Mouse (Mus musculus): ENCODE results near the gene Nbeal2.

Nbeal2 gene

GRCm38 (mm10) chr9:110676492-110676911 is 22.5 kb upstream of the Nbeal2 start:
- DNase-seq (ENCODE audit: low spot score in 2 of 2) = no peak

- DNase-seq (ENCODE audit: low spot score in 2 of 2) = no peak
These were observed 19.3 kb upstream of the Nbeal2 start for GRCm38 (mm10) chr9:110673107-110673752.

DNA sequence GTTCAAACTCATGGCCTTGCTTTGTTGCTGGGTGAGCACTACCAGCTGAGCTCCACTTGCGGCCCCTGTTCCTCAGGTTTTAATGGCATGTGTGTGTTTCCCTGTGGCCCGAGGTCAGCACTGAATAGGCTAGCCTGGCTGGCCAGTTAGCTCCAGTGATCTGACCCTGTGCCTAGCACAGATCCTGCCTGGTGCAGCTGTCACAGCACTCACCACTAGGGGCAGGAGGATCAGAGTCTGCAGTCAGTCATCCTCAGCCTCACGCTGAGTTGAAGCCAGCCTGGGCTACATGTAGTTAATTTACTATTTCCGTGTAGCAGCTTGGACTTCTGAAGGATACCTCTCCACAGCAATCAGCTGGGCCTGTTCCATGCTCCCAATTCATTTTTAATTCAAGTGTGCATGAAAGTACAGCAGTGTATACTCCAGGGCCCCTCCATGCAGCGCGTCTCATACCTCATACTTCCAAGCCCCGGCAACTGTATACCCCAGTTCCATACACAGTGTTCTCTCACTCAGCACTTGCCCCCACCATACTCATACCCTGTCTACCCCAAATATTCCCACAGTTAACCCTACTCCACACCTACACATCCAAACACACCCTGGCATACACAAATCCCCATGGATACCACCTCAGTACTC is 18.6 kb upstream of the Nbeal2 start:
- DNase-seq (ENCODE audit: low spot score in 2 of 2) = peak in 1 of 2 experiments; percentile 36

DNA sequence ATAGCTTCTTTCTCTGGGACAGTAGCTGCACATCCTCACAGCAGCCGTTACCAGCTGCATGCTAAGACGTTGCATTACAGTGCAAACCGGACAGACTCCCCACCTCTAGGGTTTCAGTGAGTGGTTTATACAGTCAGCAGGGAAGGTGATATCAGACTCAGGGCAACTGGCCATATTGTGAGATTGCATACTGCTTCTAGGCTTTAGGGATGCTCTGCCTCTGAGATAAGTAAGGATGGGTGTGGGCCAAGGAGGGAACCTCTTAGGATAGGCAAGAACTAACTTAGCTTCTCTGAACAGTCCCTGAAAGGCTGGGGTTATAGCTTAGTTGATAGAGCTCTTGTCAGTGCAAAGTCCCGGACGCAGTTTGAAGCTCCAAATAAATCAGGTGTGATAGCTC is 15.8 kb upstream of the Nbeal2 start:
- no peak for DNase-seq (ENCODE audit: low spot score in 2 of 2)

DNA sequence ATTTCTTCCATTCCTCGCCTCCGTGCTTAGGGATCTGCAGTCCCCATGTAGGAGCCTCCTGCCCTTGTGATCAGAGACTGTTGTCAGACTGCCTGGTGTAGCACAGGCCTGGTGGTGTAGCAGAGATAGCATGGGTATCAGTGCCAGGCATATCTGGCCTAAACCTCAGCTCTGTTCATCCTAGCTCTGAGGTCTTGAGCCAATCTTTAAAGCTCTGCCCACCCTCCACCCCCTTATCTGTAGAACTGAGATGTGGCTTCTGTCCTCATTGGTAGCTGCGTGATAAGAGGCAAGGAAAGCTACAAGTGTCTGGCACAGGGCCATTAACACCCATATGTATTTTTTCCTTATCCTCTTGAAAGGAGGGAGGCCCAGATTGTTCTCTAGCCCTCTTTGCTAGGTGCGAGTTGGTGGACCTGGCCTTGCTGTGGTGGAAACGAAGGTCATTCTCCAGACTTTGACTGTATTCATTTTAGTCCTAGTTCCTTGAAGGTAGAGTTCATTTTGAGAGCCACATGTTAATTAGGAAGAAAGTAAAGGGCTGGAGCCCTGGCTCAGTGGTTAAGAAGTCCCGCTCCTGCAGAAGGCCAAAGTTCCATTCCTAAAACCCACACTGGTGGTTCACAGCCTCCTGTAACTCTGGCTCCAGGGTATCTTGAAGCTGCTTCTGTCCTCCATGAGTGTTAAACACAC is 14.8 kb upstream of the Nbeal2 start:
- no peak for DNase-seq (ENCODE audit: low spot score in 2 of 2)

DNA sequence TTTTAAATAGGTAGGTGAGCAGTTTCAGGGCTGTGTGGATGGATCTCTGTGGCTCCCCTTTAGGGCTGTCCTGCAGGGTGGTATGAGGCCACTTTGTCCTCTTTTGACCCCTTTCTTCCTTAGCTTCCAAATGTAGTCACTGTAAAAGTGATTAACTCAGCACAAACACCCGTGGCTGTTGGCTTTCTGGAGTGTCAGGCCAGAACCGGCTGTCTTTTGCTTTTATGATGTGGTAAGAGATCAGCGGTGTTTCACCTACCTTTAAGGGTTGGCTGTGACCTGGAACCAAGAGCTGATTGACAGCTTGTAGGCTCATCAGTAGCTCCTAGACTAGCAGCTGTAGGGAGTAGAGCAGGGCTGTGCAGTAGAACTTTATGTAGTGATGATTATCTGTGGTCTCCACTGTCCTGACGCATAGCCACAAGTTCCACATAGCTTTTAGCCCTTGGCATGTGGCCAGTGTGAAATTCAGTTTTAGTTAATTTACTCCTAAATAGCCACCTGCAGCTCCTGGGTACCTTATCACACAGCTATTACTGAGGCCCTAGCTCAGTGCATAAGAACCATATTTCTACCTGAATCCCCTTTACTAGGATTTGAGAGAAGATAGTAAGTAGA is 13.4 kb upstream of the Nbeal2 start:
- no peak for DNase-seq (ENCODE audit: low spot score in 2 of 2)

DNA sequence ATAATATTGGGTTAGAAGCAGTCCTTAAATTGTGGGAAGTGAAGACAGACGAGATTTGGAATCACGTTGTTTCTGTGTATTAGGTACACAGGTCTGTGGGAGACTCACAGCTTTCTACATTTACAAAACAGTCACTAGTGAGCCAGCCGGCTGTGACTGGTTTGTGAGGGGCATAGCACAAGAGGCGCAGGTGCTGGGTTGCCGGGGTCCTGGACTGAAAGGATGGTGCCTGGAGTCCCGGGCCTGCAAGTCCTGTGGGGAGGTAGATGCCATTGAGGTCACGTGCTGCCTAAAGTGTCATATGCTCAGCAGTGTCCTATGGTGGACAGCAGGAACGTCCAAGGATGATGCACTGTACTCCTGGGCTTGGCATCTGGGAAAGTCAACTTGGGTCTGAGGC is 12.4 kb upstream of the Nbeal2 start:
- DNase-seq (ENCODE audit: low spot score in 2 of 2) = no peak

DNA sequence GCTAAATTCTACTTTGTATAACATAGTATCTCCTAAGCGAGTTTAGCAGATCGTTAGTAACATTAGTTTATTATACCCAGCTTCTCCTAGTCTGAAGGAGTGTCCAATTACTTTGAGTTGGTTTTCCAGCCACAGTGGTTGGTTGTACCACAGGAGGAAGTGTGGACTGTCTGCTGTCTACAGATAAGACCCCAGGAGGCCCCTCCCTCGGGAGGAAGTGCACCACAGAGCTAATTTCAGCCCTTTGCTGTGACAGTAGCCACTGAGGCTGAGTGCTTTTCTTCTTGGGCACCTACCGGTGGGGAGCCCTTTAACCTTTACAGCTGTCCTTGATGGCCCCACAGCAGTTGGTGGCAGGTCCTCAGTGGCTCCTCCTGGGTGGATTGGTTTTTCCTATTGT is 12.0 kb upstream of the Nbeal2 start:
- DNase-seq (ENCODE audit: low spot score in 2 of 2) = no peak

DNA sequence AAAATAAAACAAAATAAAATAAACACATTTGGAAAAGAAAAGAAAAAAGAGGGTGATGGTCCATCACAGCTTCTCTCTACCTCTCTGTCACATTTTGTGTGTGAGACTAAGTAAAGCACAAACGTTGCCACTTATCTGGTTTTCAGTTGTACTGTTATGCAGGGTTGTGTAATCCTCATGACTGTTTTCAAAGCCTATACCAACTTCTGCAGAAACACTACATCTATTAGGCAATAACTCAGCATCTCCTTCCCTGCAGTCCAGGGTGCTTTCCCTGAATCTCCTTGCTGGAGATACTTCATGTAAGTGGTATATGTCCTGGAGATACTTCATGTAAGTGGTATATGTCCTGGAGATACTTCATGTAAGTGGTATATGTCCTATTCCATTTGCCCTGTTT is 8.9 kb upstream of the Nbeal2 start:
- no peak for DNase-seq (ENCODE audit: low spot score in 2 of 2)

- no peak for DNase-seq (ENCODE audit: low spot score in 2 of 2)
These were observed 7.1 kb upstream of the Nbeal2 start for GRCm38 (mm10) chr9:110660856-110661612.

DNA sequence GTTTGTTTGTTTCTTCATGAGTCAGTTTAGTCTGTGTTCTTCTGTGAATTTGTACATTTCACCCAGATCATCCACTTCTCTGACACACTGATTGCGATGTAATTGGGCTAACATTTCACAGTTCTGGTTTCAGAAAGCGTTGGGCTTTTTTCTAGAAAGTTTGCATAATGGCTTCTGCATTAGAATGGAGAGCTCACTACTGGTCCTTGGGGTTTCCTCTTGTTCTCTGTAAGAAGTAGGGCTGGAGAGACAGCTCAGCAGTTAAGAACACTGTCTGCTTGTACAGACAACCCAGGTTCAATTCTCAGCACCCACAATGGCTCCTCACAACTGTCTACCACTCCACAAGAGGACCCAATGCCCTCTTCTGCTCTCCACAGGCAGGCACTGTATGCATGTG is 6.2 kb upstream of the Nbeal2 start:
- DNase-seq (ENCODE audit: low spot score in 2 of 2) = no peak

DNA sequence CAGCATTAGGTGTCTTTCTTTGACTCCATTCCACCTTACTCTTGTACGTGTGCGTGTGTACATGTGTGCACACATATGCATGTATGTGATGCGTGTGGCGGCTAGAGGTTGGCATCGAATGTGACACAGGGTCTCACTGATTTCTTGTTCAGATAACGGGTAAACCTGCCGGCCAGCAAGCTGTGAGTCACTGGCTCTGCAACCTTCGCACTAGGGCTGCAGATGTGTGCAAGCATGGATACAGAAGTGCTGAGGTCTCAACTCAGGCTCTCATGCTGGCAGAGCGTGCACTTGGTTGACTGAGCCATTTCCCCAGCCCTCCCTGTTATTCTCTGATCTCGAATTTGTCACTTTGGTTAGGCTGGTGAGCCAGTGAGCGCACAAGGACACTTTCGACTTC is 5.6 kb upstream of the Nbeal2 start:
- no peak for DNase-seq (ENCODE audit: low spot score in 2 of 2)

- no peak for DNase-seq (ENCODE audit: low spot score in 2 of 2)
These were observed 3.6 kb upstream of the Nbeal2 start for GRCm38 (mm10) chr9:110657474-110658078.

- peak; percentile 91 to 94 for DNase-seq (ENCODE audit: low spot score in 2 of 2)
These were observed 2.6 kb upstream of the Nbeal2 start, which contains the start of gene Ccdc12 for GRCm38 (mm10) chr9:110656249-110657221. TSS of gene Ccdc12 (plus strand) at chr9:110656503.

GRCm38 (mm10) chr9:110655651-110656007 is 1.7 kb upstream of the Nbeal2 start:
- DNase-seq (ENCODE audit: low spot score in 2 of 2) = no peak

- no peak for DNase-seq (ENCODE audit: low spot score in 2 of 2)
These were observed 1.0 kb upstream of the Nbeal2 start for GRCm38 (mm10) chr9:110654726-110655650.

DNA sequence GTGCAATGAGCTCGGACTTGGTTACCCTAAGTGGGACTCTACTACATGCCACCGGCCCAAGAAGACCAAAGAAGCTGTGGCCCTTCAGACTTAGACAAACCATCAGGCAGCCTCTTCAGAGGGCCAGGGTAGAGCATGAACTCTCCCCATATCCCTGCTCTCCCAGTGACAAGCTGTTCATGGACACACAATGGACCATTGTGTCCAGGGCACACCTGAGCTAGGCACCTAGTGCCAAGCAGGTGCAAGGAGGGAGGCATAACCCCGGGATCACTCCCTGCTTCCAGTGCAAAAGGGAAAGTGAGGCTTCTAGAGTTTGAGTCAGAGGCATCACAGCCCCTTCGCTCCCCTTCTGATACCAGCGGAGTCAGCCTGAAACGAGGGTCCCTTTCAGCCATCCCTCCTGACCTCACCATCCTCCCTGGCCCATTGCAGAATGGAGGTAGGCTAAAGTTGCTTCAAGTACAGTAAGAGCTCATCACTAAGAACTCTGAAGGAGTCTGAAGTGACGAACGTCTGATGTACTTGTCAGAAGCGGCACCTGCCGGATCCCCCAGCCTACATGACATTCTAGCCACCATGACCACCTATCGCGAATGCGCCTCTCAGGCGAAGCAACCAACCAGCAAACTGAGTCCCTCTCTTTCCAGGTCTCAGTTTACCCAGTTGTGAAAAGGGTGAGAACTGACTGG is 852 bp downstream of the Nbeal2 start:
- DNase-seq (ENCODE audit: low spot score in 2 of 2) = no peak

DNA sequence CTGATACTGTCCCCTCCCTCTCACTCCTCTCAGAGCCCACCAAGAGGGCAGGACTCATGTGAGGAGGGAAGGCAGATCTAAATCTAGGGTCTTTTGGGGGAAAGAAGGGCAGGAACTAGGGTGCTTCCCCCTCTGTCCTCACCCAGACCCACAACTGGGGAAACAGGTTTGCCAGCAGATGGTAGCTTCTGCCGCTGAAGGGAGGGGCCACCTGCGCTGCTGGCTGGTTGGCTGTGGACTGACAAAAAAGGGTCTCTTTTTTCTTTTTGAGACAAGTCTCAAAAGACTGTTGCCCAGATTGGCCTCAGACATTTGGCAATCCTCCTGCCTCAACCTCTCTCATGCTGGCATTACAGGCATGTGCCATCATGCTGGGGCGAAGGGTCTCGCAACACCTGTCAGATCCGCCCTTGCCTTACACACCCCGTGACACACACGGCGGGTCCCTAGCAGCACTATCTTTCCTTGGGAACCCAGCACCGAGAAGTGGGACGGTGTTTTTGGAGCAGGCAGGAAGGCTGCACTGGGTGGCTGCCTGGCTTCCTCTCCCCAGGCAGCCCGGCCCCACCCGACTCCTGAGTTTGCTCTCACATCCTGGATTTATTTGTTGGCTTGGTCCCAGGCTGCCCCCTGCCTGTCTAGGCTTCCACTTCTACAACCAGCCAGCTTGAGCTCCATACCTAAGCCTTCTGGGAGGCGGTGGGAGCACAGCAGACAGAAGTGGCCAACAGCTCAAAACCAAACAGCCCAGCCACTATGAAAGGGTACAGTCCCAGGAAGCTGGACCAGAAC is 1.8 kb downstream of the Nbeal2 start:
- DNase-seq (ENCODE audit: low spot score in 2 of 2) = peak; percentile 49 to 51

Data from thymus, postnatal 10 days (tissue).